Mouse (Mus musculus) kidney, adult 2 months (tissue): Measurements from ENCODE around the gene Clpb.

ENCODE experiments used
- CTCF ChIP-seq: fragments of 200-500 bp; conservative IDR thresholded peaks from 2 replicates; pipeline ENCODE4 v1.5.1; 2011; ENCODE audit warnings: low read depth, mild to moderate bottlenecking, control low read depth, low read length, moderate library complexity, mixed read lengths; ENCODE audit not compliant: insufficient read depth, insufficient read length
- POLR2A ChIP-seq: fragments of 200-500 bp; IDR thresholded peaks from one replicate; pipeline ENCODE4 v1.6.1; 2011; ENCODE audit warnings: low read depth, low read length, control low read depth

DNA sequence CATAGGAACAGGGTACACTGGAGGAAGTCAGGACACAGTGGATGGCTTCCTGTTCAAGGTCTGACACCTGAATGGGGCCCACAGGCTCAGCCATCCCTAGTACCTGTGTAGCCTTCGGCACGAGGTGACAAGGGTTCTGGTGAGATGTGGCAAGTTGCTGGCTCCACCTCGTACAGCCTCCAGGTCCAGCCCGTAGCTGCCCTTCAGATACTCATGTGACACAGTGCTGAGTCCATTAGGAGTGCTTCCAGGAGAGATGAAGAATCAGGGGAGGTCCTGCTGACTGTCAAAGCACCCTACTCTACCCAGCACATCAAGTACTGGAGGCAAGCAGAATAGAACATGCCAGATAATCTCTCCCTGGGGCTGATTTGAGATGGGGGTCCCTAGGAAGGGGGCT lies 168.9 kb downstream of the Clpb start:
- TF ChIP-seq CTCF (no peak), POLR2A (no peak)
